Mouse (Mus musculus) layer of hippocampus, adult 11-12 months (tissue): ENCODE results near the gene 1700003E16Rik.

Experiments used
- DNase-seq: peaks from one replicate; pipeline ENCODE4 v3.0.0; 2022; ENCODE audit warnings: low spot score

1700003E16Rik gene

DNA sequence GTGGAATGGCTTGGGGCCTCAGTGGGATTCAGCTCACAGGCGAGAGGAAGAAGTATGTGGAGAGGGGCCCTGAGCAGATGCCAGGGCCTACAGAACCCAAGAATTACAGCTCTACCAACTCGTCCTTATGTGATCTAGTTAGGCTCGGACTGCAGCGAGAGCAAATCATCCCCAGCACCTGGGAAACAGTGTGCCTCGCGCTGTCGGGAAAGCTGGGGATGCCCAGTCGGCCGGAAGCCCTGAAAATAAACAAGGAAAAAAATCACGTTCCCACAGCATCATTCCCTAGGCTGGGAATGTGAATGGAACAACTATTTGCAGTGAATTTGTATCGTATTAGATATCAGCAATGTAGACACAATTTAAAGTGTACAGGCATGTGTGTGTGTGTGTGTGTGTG lies 50.1 kb downstream of the 1700003E16Rik start:
- DNase-seq: no peak

DNA sequence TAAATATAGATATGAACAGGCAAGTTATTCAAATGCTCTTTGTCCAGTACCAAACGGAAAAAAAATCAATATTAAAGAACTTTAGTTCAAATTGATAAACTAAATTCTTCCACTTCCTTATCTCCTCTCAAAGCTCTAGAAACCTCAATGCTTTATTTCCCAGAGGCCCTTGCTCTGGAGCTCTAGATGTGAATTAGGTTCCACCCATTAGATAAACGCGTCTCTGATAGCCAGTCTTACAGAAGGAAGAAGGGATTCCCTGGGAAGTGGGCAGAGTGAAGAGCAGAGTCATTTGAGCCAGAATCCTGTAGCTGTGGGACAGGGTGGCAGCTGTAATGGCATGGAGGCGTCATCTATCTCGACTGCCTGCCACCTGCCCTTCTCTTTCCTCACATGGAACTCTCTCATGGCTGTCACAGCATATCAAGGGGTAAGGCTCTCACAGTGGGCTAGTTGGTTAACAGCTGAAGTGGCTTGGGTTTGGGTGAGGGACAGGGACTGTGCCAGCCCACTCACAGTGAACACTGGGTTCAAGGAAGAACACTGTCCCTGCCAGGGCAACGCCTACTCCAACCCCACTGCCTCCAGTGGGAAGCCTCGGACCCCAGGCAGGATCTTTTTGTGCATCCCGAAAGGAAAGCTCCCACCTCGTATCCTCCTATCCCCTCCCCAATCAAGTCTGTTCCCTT lies 51.3 kb downstream of the 1700003E16Rik start:
- no peak for DNase-seq

DNA sequence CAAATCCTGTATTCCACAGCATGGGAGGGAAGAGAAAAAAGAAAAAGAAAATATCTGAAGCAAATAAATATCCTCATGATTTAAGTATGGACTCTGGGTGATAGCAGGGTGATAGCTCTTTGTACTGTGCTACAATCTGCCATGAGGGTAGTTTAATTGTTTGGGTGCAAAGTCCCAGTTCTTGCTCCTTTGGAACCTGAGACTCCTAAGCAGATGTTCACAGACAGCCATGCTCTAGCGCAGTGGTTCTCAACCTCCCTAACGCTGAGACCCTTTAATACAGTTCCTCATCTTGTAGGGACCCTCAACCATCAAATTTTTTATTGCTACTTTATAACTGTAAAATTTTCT lies 51.8 kb downstream of the 1700003E16Rik start:
- DNase-seq: no peak

DNA sequence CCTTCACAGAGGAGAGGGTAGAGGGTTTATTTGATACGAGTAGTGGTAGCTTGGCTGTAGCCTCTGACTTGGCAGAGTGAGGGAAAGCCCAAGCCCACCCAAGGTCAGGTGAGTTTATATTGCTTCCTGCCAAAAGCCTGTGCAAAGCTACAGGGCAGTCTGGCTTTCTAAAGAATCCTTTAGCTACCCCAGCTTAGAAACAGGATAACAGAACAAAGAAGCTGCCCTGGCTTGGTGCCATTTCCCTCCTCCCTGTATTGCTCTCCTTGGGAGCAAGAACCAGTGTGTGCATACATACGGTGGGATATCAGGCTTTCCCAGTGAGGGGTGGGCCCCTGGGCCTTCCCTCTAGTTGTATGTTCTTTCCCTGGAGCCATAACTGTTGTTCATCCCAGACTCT lies 54.3 kb downstream of the 1700003E16Rik start:
- no peak for DNase-seq

DNA sequence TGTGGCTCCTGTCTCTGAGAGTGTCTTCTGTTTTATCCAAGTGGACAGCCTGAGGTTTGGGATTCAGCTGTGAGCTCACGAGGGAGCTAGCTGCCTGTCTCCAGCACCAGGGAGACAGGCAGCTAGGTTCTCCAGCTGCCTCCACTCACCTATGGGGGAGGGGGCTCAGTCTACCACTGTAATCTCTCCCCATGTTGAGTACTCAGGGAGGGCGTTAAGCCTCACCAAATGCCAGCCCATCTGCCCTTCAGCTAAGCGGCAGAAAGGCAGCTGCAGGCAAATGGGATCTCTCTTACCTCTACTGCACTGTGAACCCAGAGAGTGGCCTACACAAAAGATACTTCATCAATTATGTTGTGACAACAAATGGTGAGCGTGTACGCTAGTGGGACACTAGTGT lies 55.3 kb downstream of the 1700003E16Rik start:
- no peak for DNase-seq
